Mouse (Mus musculus) limb, embryonic 12.5 days (tissue): ENCODE measurements around the gene Aldh3b3. TPM values are rescaled to one million over a fixed set of nuclear protein-coding genes. Genes with fewer than 3 reads are reported as not detected.

Experiments used
- ATAC-seq: fragments of 200-750 bp; cut with Nextera tagmentation; 2 replicates; pipeline ENCODE4 v1.8.0; 2017; ENCODE audit warnings: low read depth, moderate TSS enrichment; ENCODE audit not compliant: insufficient number of reproducible peaks, insufficient read depth, low FRiP score, low TSS enrichment
- H3K27ac ChIP-seq: fragments of 300-500 bp; sonication (generic); 2 replicates; pipeline ENCODE4 v1.5.1; 2016; ENCODE audit warnings: mild to moderate bottlenecking, moderate library complexity
- H3K27me3 ChIP-seq: fragments of 300-500 bp; sonication (generic); 2 replicates; pipeline ENCODE4 v1.6.1; 2016; ENCODE audit warnings: mild to moderate bottlenecking, moderate library complexity
- H3K36me3 ChIP-seq: fragments of 300-500 bp; sonication (generic); 2 replicates; pipeline ENCODE4 v1.6.1; 2016; ENCODE audit warnings: mild to moderate bottlenecking, moderate library complexity
- H3K4me1 ChIP-seq: fragments of 300-500 bp; sonication (generic); replicated peaks from 2 replicates; pipeline ENCODE4 v1.6.1; 2016
- H3K4me2 ChIP-seq: fragments of 300-500 bp; sonication (generic); 2 replicates; pipeline ENCODE4 v1.6.1; 2016; ENCODE audit warnings: mild to moderate bottlenecking, moderate library complexity
- H3K4me3 ChIP-seq: fragments of 300-500 bp; sonication (generic); replicated peaks from 2 replicates; pipeline ENCODE4 v1.5.1; 2016; ENCODE audit warnings: mild to moderate bottlenecking
- H3K9ac ChIP-seq: fragments of 300-500 bp; sonication (generic); replicated peaks from 2 replicates; pipeline ENCODE4 v1.6.1; 2016; ENCODE audit warnings: mild to moderate bottlenecking, moderate library complexity
- H3K9me3 ChIP-seq: fragments of 300-500 bp; sonication (generic); 2 replicates; pipeline ENCODE4 v1.6.1; 2016; ENCODE audit warnings: mild to moderate bottlenecking, moderate library complexity
- WGBS: fragments of 180-500 bp; shearing (Covaris S2); methylation state at CpG from one replicate; pipeline ENCODE4 v1.1.7; 2016; 5-methylcytosine and 5-hydroxymethylcytosine counted together
- polyA plus RNA-seq: library from polyadenylated mRNA; unstranded; fragments of >200 nt; fragmentation: Nextera tagmentation; extraction: Ambion mirVana; gene quantifications from 2 replicates; pipeline ENCODE4 v1.2.1, GENCODE M21; 2016

Gene Aldh3b3
- polyA plus RNA-seq, 1 experiment from 2014 or later = not detected

DNA sequence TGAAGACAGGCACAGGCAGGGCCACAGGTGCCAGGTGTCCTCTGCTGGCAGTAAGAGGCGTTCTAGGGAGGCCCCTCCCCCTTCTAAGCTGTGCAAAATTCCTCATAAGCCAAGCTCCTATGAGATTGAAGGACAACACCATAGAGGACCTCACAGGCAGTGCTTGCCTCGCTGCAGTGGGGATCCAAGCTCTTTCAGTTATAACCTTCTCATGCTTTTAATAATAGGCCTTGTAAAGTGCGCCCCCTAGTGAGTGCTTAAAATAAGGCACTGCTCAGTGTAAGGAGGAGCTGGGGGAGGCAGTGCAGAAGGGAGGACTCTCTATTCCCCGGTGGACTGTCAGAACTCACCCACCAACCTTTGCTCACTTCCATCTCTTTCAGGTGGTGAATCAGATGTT is 21.9 kb downstream of the Aldh3b3 start:
- no peaks in the 10 kb centered on the region for H3K27me3 ChIP-seq

DNA sequence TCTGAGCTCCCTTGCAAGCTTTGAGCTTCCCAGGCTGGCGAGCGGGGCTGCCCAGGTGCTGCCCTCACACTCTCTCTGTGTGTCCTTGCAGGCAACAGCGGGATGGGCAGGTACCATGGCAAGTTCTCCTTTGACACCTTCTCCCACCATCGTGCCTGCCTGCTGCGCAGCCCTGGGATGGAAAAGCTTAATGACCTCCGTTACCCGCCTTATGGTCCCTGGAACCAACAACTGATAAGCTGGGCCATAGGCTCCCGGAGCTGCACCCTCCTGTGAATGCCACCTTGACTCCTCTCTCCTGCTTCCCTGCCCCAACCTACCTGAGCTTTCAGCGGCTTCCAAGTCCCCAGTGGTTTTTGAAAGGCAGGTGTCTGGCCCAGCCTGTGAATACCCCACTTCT is 22.5 kb downstream of the Aldh3b3 start:
- Histone ChIP-seq H3K27me3 (no peaks in the 10 kb centered on the region), H3K4me2 (no peak overlapping the region), H3K27ac (no peak overlapping the region), H3K4me3 (no peak overlapping the region), H3K36me3 (no peaks in the 10 kb centered on the region), H3K9me3 (no peaks in the 10 kb centered on the region), H3K9ac (no peak overlapping the region), H3K4me1 (peaks cover 21% of the 10 kb centered on the region)
- ATAC-seq = no peak
- 76% methylated on average over 9 of the region's 9 CpGs for WGBS

More for the DNA sequence above, 21.9 kb downstream of the Aldh3b3 start:
- WGBS = 12% methylated on average over 4 of the region's 4 CpGs
- ATAC-seq = peak; percentile 46; the same call in 1 of the 2 replicates
- H3K9ac ChIP-seq = no peak overlapping the region
- H3K4me3 ChIP-seq = no peak overlapping the region
- H3K4me2 ChIP-seq = no peak overlapping the region
- no peaks in the 10 kb centered on the region for H3K36me3 ChIP-seq
- H3K27ac ChIP-seq = no peak overlapping the region
- no peaks in the 10 kb centered on the region for H3K9me3 ChIP-seq
- peaks cover 17% of the 10 kb centered on the region for H3K4me1 ChIP-seq

DNA sequence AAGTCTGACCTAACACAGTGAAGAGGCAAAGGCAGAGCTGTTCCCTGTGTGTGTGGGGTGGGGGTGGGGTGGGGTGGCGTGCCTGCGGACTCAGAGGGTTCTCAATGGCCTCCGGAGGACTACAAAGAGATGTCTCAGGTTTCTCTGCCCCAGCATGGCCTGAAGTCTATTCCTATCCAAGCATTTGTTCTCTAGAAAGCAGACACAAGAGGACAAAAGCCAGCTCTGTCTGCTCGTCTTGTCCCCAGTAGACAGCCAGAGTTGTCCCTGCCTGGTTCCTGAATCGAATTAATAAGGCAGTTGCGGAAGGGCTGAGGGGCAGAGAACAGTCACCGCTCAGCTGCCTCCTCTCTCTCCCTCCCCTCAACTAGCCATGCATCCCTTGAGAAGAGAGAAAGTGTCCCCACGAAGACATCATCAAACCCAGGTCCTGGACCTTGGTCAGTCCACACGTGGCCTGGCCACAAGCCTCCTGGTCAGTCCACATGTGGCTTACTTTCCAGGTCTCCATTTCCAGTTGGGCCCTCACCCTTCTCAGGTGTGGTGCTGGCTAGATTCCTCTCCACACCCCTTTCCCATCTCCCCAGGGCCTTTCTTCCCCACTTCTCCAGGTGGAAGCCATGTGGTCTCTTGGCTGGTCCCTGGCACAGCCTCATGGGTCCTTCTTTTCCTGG is 25.2 kb downstream of the Aldh3b3 start:
- ATAC-seq = no peak
- H3K9ac ChIP-seq = no peak overlapping the region
- peak overlapping the region; percentile 37; the same call in 1 of the 2 replicates for H3K27ac ChIP-seq
- H3K27me3 ChIP-seq = no peaks in the 10 kb centered on the region
- H3K4me3 ChIP-seq = no peak overlapping the region
- H3K4me2 ChIP-seq = no peak overlapping the region
- WGBS = 49% methylated on average over 9 of the region's 9 CpGs
- H3K4me1 ChIP-seq = peaks cover 35% of the 10 kb centered on the region
- H3K36me3 ChIP-seq = no peaks in the 10 kb centered on the region
- no peaks in the 10 kb centered on the region; the same call in 1 of the 2 replicates for H3K9me3 ChIP-seq

DNA sequence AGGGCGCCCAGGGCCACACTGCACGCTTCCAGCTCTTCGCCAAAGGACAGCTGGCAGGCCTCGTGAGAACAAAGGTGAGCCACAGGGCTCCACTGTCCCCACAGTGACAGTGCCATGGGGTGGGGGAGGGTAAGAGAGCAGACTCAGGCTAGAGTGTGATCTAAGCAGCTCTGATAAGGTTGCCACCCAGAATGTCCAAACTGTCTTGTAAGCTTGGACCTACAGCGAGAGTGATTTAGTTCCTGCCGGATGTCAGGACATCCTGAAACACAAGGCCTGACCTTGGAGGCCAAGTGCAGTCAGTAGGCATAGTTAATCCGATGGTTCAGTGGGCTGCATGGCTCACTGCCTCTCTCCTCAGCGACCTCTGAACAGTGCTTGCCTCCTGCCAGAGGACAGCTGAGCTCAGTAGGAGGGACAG is 26.8 kb downstream of the Aldh3b3 start:
- WGBS = 43% methylated on average over 8 of the region's 8 CpGs
- Histone ChIP-seq H3K4me3 (no peak overlapping the region), H3K4me2 (no peak overlapping the region), H3K36me3 (no peaks in the 10 kb centered on the region), H3K9me3 (no peaks in the 10 kb centered on the region; the same call in 1 of the 2 replicates), H3K9ac (no peak overlapping the region), H3K27ac (peak overlapping the region; percentile 53; the same call in 1 of the 2 replicates), H3K4me1 (peaks cover 35% of the 10 kb centered on the region), H3K27me3 (no peaks in the 10 kb centered on the region)
- no peak for ATAC-seq

GRCm38 (mm10) chr19:3986334-3986733 is 27.9 kb downstream of the Aldh3b3 start, which contains the start of gene Acy3:
Acy3 (plus strand) TSS chr19:3986570.
- Histone ChIP-seq H3K9me3 (no peaks in the 10 kb centered on the region; the same call in 1 of the 2 replicates), H3K36me3 (no peaks in the 10 kb centered on the region), H3K27ac (peak within 1 kb of the TSS; percentile 53; the same call in 1 of the 2 replicates), H3K4me2 (peak within 1 kb of the TSS; percentile 33), H3K4me3 (peak within 1 kb of the TSS; percentile 17; the same call in 1 of the 2 replicates), H3K27me3 (0 out of 2 replicates have a peak, but pooled peaks cover 5% of the 10 kb centered on the region), H3K9ac (peak within 1 kb of the TSS; percentile 8; the same call in 1 of the 2 replicates), H3K4me1 (peaks cover 35% of the 10 kb centered on the region)
- ATAC-seq = peak; percentile 39; the same call in 1 of the 2 replicates
- 14% methylated on average over 8 of the region's 8 CpGs for WGBS

DNA sequence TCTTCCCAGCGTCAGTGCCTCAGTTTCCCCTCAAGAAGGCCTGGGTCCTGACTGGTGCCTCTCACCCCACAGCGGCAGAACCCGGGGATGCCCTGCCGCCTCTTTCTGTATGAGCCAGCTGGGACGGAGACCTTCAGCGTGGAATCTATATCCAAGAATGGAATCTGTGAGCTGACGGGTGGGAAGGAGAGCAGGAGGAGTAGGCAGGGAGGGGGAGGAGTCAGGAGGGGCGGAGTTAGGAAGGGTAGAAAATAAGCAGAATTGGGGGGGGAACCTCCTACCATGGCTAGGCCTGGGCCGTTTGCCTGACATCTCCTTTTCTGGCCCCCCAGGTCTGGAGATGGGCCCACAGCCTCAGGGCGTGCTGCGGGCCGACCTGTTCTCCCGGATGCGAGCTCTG is 29.6 kb downstream of the Aldh3b3 start:
- Histone ChIP-seq H3K36me3 (no peaks in the 10 kb centered on the region), H3K27ac (no peak overlapping the region), H3K9ac (no peak overlapping the region), H3K4me3 (no peak overlapping the region), H3K4me1 (peaks cover 35% of the 10 kb centered on the region), H3K9me3 (no peaks in the 10 kb centered on the region; the same call in 1 of the 2 replicates), H3K27me3 (0 out of 2 replicates have a peak, but pooled peaks cover 5% of the 10 kb centered on the region), H3K4me2 (no peak overlapping the region)
- WGBS = 88% methylated on average over 14 of the region's 14 CpGs
- ATAC-seq = no peak

DNA sequence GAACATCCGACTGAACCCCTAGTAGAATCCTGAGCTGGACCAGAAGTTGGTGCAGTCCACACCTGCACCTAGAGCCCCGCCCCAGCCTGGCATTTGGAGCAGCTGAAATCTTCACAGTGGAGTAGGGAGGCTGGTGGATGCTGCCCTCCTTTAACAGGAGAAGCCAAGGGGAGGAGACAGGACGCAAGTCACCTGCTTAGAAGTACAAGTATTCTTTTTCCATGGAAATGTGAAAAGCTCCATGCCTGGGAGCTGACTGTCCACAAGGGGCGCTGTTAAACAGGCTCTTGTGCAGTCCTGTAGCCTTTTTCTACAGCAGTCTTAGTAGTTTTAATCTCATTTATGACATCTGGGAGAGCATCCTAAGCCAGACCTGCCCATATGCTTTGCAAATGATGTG is 30.3 kb downstream of the Aldh3b3 start:
- WGBS = 85% methylated on average over 4 of the region's 4 CpGs
- no peak overlapping the region for H3K27ac ChIP-seq
- no peak for ATAC-seq

DNA sequence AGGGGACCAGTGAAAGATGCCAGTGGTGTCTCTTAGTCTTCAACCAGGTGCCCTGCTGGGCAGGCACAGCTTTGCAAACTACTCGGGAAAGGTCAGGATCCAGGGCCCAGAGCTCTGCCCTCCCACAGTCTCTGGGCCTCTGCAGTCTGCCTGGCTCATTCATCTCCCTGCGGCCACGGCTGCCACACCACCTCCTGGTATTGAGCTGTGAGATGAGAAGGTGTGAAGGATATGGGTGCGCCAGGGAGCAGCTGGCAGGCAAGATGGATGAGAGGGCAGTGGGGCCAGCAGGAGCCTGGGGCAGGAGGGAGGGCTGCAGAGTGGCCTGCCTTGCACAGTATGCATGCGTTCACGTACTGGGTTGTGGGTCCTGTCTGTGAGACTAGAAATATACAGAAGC is 32.4 kb downstream of the Aldh3b3 start:
- H3K36me3 ChIP-seq = no peaks in the 10 kb centered on the region
- H3K27ac ChIP-seq = no peak overlapping the region
- H3K9ac ChIP-seq = no peak overlapping the region
- H3K27me3 ChIP-seq = 0 out of 2 replicates have a peak, but pooled peaks cover 8% of the 10 kb centered on the region
- no peak for ATAC-seq
- no peak overlapping the region for H3K4me3 ChIP-seq
- WGBS = 28% methylated on average over 6 of the region's 6 CpGs
- no peaks in the 10 kb centered on the region; the same call in 1 of the 2 replicates for H3K9me3 ChIP-seq
- H3K4me2 ChIP-seq = no peak overlapping the region
- peaks cover 15% of the 10 kb centered on the region for H3K4me1 ChIP-seq

More for the DNA sequence above, 30.3 kb downstream of the Aldh3b3 start:
- H3K4me2 ChIP-seq = no peak overlapping the region
- H3K9ac ChIP-seq = no peak overlapping the region
- H3K4me3 ChIP-seq = no peak overlapping the region
- H3K27me3 ChIP-seq = 0 out of 2 replicates have a peak, but pooled peaks cover 8% of the 10 kb centered on the region
- H3K36me3 ChIP-seq = no peaks in the 10 kb centered on the region
- H3K4me1 ChIP-seq = peaks cover 30% of the 10 kb centered on the region
- no peaks in the 10 kb centered on the region; the same call in 1 of the 2 replicates for H3K9me3 ChIP-seq

GRCm38 (mm10) chr19:3991562-3991961 is 33.1 kb downstream of the Aldh3b3 start:
- H3K4me2 ChIP-seq = no peak overlapping the region
- H3K27me3 ChIP-seq = 0 out of 2 replicates have a peak, but pooled peaks cover 8% of the 10 kb centered on the region
- no peak overlapping the region for H3K4me3 ChIP-seq
- WGBS = 96% methylated on average over 3 of the region's 3 CpGs
- no peak for ATAC-seq
- H3K9me3 ChIP-seq = no peaks in the 10 kb centered on the region; the same call in 1 of the 2 replicates
- no peak overlapping the region for H3K27ac ChIP-seq
- no peak overlapping the region for H3K9ac ChIP-seq
- no peaks in the 10 kb centered on the region for H3K36me3 ChIP-seq
- peaks cover 11% of the 10 kb centered on the region for H3K4me1 ChIP-seq

GRCm38 (mm10) chr19:3991966-3992365 is 33.5 kb downstream of the Aldh3b3 start:
- Histone ChIP-seq H3K27me3 (0 out of 2 replicates have a peak, but pooled peaks cover 8% of the 10 kb centered on the region), H3K4me1 (peaks cover 7% of the 10 kb centered on the region), H3K9ac (no peak overlapping the region), H3K9me3 (no peaks in the 10 kb centered on the region; the same call in 1 of the 2 replicates), H3K4me3 (no peak overlapping the region), H3K4me2 (no peak overlapping the region), H3K27ac (no peak overlapping the region), H3K36me3 (no peaks in the 10 kb centered on the region)
- 85% methylated on average over 3 of the region's 3 CpGs for WGBS
- no peak for ATAC-seq

DNA sequence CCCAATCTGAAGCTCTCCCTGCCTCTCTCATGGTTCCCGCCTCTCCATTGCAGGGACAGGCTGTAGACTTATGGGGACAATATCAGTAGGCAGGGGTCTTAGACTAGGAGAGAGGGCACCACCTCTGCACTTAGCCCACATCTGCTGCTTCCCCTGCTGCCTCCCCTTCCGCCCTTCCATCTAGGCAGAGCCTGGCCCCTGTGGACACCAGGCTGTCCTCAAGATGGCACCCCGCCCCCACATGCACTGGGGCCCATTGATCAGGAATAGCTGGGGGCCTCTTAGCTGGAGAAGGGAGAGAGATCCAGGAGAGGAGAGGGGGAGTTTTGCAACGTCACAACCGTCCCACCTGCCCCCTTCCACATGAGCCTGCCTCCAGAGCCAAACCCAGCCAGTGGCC is 34.0 kb downstream of the Aldh3b3 start, which contains the start of gene Tbx10:
Tbx10 (plus strand) TSS at position 337 of the 400 bp plus-strand sequence.
- H3K4me2 ChIP-seq = no peak within 1 kb of the TSS
- H3K36me3 ChIP-seq = no peaks in the 10 kb centered on the region
- no peaks in the 10 kb centered on the region; the same call in 1 of the 2 replicates for H3K9me3 ChIP-seq
- no peak within 1 kb of the TSS for H3K9ac ChIP-seq
- 37% methylated on average over 5 of the region's 5 CpGs for WGBS
- no peak within 1 kb of the TSS for H3K4me3 ChIP-seq
- 0 out of 2 replicates have a peak, but pooled peaks cover 8% of the 10 kb centered on the region for H3K27me3 ChIP-seq
- peaks cover 5% of the 10 kb centered on the region; the same call in 1 of the 2 replicates for H3K4me1 ChIP-seq
- no peak for ATAC-seq
- H3K27ac ChIP-seq = no peak within 1 kb of the TSS
